Mouse (Mus musculus) midbrain, embryonic 16.5 days (tissue): ENCODE results near the gene Mif4gd. TPM values are rescaled to one million over a fixed set of nuclear protein-coding genes. Genes with fewer than 3 reads are reported as not detected.
"Not testable (repeated sequence)": the region's sequence is repeated elsewhere in the genome, so short reads cannot be mapped to it uniquely, and the experiment has no call there.

Experiments used
- ATAC-seq: fragments of 200-750 bp; cut with Nextera tagmentation; 2 replicates; pipeline ENCODE4 v1.8.0; 2017; ENCODE audit warnings: moderate TSS enrichment
- H3K27ac ChIP-seq: fragments of 300-500 bp; sonication (generic); 2 replicates; pipeline ENCODE4 v1.5.1; 2014; ENCODE audit warnings: mild to moderate bottlenecking, low read length, mixed read lengths
- H3K27me3 ChIP-seq: fragments of 300-500 bp; sonication (generic); 2 replicates; pipeline ENCODE4 v1.6.1; 2014; ENCODE audit warnings: low read depth, low read length, mixed read lengths; ENCODE audit not compliant: control insufficient read depth, insufficient read depth
- H3K36me3 ChIP-seq: fragments of 300-500 bp; sonication (generic); 2 replicates; pipeline ENCODE4 v1.6.1; 2014; ENCODE audit warnings: mild to moderate bottlenecking, low read length, moderate library complexity, mixed read lengths; ENCODE audit not compliant: control insufficient read depth, insufficient read depth
- H3K4me1 ChIP-seq: fragments of 300-500 bp; sonication (generic); 2 replicates; pipeline ENCODE4 v1.6.1; 2014; ENCODE audit warnings: mild to moderate bottlenecking, low read length, mixed read lengths; ENCODE audit not compliant: control insufficient read depth, insufficient read depth
- H3K4me2 ChIP-seq: fragments of 300-500 bp; sonication (generic); 2 replicates; pipeline ENCODE4 v1.6.1; 2014; ENCODE audit warnings: mild to moderate bottlenecking, low read length, mixed read lengths
- H3K4me3 ChIP-seq: fragments of 300-500 bp; sonication (generic); 2 replicates; pipeline ENCODE4 v1.5.1; 2014; ENCODE audit warnings: low read depth, mild to moderate bottlenecking, low read length, moderate library complexity, mixed read lengths
- H3K9ac ChIP-seq: fragments of 300-500 bp; sonication (generic); 2 replicates; pipeline ENCODE4 v1.6.1; 2014; ENCODE audit warnings: low read depth, low read length, mixed read lengths
- H3K9me3 ChIP-seq: fragments of 300-500 bp; sonication (generic); replicated peaks from 2 replicates; pipeline ENCODE4 v1.6.1; 2014; ENCODE audit warnings: mild to moderate bottlenecking, low read length, mixed read lengths; ENCODE audit not compliant: control insufficient read depth, poor library complexity, severe bottlenecking
- WGBS: fragments of 180-500 bp; shearing (Covaris S2); extraction: QIAGEN DNeasy Blood & Tissue Kit; methylation state at CpG from one replicate; pipeline ENCODE4 v1.1.7; 2014; 5-methylcytosine and 5-hydroxymethylcytosine counted together
- polyA plus RNA-seq: library from polyadenylated mRNA; unstranded; fragments of >200 nt; fragmentation: Nextera tagmentation; extraction: Ambion mirVana; gene quantifications from 2 replicates; pipeline ENCODE4 v1.2.1, GENCODE M21; 2015

Mif4gd gene
- polyA plus RNA-seq, 1 experiment from 2014 or later = 12.5 TPM

DNA sequence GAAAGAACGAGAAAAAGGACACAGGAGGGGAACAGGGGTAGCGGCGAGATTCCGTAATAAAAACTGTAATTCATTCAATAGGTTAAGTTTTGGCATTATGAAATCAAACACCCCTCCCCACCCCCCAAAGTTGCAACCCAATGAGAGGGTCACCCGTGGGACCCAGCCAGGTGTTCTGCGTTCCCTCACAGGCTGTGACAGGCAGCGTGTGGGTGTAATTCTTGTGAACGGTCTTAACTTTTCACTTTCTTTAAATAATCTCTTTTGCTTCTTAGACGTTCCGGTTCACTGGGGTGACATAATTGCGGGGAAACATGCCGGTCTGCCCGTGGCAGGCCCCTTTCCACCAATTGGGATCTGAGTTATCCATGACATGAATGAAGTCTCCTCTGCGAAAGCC is 32.7 kb upstream of the Mif4gd start:
- H3K36me3 ChIP-seq, H3K9me3 ChIP-seq, H3K27me3 ChIP-seq, H3K4me3 ChIP-seq, H3K9ac ChIP-seq, H3K27ac ChIP-seq, H3K4me2 ChIP-seq, ATAC-seq, H3K4me1 ChIP-seq: not testable (repeated sequence)
- 88% methylated on average over 14 of the region's 14 CpGs for WGBS

DNA sequence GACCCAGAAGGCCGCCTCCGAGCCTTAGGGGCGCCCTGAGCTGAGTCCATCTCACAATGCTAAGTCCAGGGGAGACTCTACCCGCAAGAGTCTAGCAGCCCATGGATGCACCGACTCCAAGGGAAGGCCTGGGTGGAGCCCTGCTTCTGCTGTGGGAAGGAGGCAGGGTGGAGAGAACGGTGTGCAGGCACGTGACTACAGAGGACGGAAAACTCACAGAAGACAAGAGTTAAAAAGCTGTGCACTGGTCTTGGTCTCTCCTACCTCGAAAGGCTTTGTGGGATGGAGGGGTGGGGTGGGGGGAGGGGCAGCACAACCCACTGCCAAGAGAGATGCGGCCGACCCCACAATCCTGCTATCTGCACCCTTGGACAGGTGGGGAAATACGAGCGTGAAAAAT is 31.5 kb upstream of the Mif4gd start:
- ATAC-seq = no peak
- WGBS = 92% methylated on average over 13 of the region's 13 CpGs

GRCm38 (mm10) chr11:115643265-115643664 is 30.5 kb upstream of the Mif4gd start:
- no peaks in the 10 kb centered on the region for H3K4me1 ChIP-seq
- no peak for ATAC-seq
- WGBS = 79% methylated on average over 10 of the region's 10 CpGs

More for the DNA sequence above, 31.5 kb upstream of the Mif4gd start:
- Histone ChIP-seq H3K36me3 (peaks cover 3% of the 10 kb centered on the region), H3K9me3 (no peaks in the 10 kb centered on the region), H3K9ac (no peak overlapping the region), H3K27me3 (no peaks in the 10 kb centered on the region), H3K4me3 (no peak overlapping the region), H3K4me2 (no peak overlapping the region), H3K27ac (no peak overlapping the region), H3K4me1 (no peaks in the 10 kb centered on the region)

GRCm38 (mm10) chr11:115642705-115643104 is 29.9 kb upstream of the Mif4gd start:
- H3K27me3 ChIP-seq = no peaks in the 10 kb centered on the region
- H3K4me2 ChIP-seq = no peak overlapping the region
- H3K4me1 ChIP-seq = no peaks in the 10 kb centered on the region
- no peak overlapping the region for H3K4me3 ChIP-seq
- ATAC-seq = no peak
- H3K9ac ChIP-seq = no peak overlapping the region
- H3K9me3 ChIP-seq = no peaks in the 10 kb centered on the region
- peaks cover 3% of the 10 kb centered on the region for H3K36me3 ChIP-seq
- H3K27ac ChIP-seq = no peak overlapping the region
- WGBS = 98% methylated on average over 2 of the region's 2 CpGs

More at GRCm38 (mm10) chr11:115643265-115643664, 30.5 kb upstream of the Mif4gd start:
- Histone ChIP-seq H3K9ac (no peak overlapping the region), H3K4me3 (no peak overlapping the region), H3K9me3 (no peaks in the 10 kb centered on the region), H3K27ac (no peak overlapping the region), H3K4me2 (no peak overlapping the region), H3K27me3 (no peaks in the 10 kb centered on the region), H3K36me3 (peaks cover 3% of the 10 kb centered on the region)

DNA sequence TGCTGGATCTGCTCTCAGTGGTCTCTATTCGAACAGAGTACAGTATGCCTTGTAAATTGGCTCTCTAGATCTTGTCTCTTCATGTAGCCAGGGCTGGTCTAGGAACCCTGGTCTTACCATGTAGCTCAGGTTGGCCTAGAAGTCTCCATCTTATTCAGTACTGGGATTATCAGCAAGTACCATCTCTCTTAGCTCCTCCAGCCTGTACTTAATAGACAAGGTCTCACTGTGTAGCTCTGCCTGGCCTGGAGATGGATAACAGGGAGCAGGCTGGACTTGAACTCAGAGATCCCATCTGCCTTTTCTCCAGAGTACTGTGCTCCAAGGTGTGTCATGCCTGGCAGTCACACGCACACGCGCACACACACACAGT is 28.9 kb upstream of the Mif4gd start:
- Histone ChIP-seq H3K27ac (no peak overlapping the region), H3K27me3 (no peaks in the 10 kb centered on the region), H3K4me2 (no peak overlapping the region), H3K4me3 (no peak overlapping the region), H3K9me3 (no peaks in the 10 kb centered on the region), H3K9ac (no peak overlapping the region), H3K36me3 (peaks cover 3% of the 10 kb centered on the region), H3K4me1 (no peaks in the 10 kb centered on the region)
- no peak for ATAC-seq
- 86% methylated on average over 4 of the region's 4 CpGs for WGBS

DNA sequence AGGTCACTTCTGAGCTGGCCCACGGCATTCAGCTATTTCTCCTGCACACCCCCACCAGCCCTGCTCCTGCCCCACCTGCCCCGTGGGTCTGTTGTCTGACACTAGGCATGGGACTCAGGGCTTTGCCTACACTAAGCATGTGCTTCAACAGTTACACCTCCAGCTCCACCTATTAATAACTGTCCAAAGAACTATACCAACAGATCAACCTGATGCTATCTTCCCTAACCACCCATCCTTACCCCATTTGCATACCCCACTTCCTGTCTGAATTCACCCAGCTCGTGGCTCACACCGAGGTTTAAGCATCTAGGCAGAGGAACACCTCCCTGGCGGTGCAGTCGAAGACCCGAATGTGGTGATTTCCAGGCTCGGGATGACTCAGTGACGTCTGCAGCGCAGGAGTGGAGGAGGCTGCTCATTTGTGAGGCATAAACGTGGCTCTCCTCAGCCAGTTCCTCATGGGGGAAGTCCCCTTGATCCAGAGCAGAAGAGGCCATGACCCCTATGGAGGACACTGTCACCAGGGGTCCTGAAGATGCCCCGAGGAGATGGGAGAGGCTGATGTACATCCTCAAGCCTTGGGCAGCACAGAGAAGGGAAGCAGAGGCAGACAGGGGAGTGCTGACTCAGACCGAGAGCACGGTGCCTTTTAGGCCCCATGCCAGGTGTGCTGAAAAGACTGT is 28.4 kb upstream of the Mif4gd start:
- 54% methylated on average over 14 of the region's 14 CpGs for WGBS
- no peaks in the 10 kb centered on the region for H3K27me3 ChIP-seq
- H3K36me3 ChIP-seq = no peaks in the 10 kb centered on the region; the same call in none of the 2 replicates
- ATAC-seq = no peak
- no peaks in the 10 kb centered on the region for H3K4me1 ChIP-seq
- H3K4me3 ChIP-seq = no peak overlapping the region
- H3K9ac ChIP-seq = no peak overlapping the region
- H3K27ac ChIP-seq = no peak overlapping the region
- no peaks in the 10 kb centered on the region for H3K9me3 ChIP-seq
- H3K4me2 ChIP-seq = no peak overlapping the region

DNA sequence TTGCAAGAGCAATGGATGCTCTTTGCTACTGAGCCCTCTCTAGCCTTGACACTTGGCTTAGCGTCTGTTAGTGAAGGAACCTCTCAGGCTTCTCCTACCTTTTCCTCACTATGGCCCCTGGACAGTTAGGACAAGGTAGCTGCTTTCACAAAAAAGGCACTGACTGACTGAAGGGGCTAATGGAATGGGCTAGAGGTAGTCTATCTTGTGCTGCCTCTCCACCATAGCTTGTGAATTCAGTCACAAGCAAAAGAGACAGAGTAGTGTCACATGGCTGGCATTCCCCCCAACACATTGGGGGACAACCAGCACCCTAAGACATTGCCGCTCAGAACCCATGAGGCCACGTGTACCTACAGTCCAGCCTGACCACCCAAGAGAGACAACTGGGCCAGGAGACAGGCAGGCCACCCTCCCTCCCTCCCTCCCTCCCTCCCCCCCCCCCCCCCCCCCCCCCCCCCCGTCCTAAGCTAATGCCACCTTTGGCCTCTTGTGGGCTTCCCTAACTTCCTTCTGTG is 27.6 kb upstream of the Mif4gd start:
- ATAC-seq = no peak
- H3K27ac ChIP-seq = no peak overlapping the region
- no peaks in the 10 kb centered on the region for H3K27me3 ChIP-seq
- H3K36me3 ChIP-seq = no peaks in the 10 kb centered on the region; the same call in 1 of the 2 replicates
- no peak overlapping the region for H3K4me2 ChIP-seq
- H3K4me3 ChIP-seq = no peak overlapping the region
- no peaks in the 10 kb centered on the region for H3K4me1 ChIP-seq
- no peak overlapping the region for H3K9ac ChIP-seq
- WGBS = 95% methylated on average over 3 of the region's 4 CpGs
- no peaks in the 10 kb centered on the region for H3K9me3 ChIP-seq

- H3K9ac ChIP-seq = 0 out of 2 replicates have a peak overlapping the region, but pooled peaks have one; percentile 25
- WGBS = 83% methylated on average over 4 of the region's 4 CpGs
- no peak overlapping the region for H3K4me2 ChIP-seq
- no peaks in the 10 kb centered on the region for H3K4me1 ChIP-seq
- no peak overlapping the region for H3K4me3 ChIP-seq
- no peak overlapping the region for H3K27ac ChIP-seq
- no peaks in the 10 kb centered on the region for H3K36me3 ChIP-seq
- no peaks in the 10 kb centered on the region for H3K27me3 ChIP-seq
- ATAC-seq = no peak
- no peaks in the 10 kb centered on the region for H3K9me3 ChIP-seq
Observed at GRCm38 (mm10) chr11:115639540-115639939, 26.8 kb upstream of the Mif4gd start.

DNA sequence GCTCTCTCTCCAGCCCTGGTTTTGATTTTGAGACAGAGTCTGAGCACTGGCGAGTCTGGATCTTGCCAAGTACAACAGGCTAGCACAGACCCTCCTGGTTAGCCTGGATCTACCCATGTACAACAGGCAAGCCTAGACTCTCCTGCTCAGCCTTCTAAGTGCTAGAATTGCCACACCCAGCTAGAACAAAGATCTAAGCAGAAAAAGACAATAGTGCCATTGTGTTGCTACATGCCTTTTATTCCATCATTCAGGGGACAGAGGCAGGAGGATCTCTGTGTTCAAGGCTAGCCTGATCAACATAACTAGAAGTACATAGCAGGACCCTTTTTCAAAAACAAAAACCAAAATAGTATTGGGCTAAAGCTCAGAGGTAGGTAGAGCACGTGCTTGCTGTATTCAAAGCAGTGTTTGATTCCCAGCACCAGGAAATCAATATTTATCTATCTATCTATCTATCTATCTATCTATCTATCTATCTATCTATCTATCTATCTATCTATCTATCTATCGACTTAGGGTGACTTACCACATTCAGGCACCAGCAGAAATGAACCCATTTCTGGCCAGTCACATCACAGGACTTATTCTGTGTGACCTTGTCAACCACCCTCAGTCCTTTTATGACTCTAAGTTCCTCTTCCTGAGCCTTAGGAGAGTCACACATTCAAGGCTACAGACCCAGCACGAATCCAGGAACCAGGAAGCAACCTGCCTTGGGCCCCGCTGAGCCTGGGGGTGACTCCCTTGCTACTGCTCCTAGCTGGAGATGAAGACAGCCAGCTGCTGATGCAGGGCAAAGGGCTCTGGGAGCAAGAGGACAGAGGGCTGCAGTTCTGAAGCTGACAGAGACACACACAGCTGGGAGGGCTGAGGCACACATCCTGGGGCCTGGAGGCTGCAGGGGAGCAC is 26.0 kb upstream of the Mif4gd start:
- Histone ChIP-seq H3K4me2 (no peak overlapping the region), H3K27ac (no peak overlapping the region), H3K4me3 (no peak overlapping the region), H3K9me3 (no peaks in the 10 kb centered on the region), H3K36me3 (no peaks in the 10 kb centered on the region), H3K4me1 (no peaks in the 10 kb centered on the region), H3K9ac (0 out of 2 replicates have a peak overlapping the region, but pooled peaks have one; percentile 25), H3K27me3 (no peaks in the 10 kb centered on the region)
- WGBS = 83% methylated on average over 5 of the region's 5 CpGs
- ATAC-seq = no peak
